Mouse (Mus musculus): ENCODE results near the gene Itgav.

- TF ChIP-seq POLR2A (IDR thresholded peaks at IDR 0.05; ENCODE audit: borderline replicate concordance, extremely low read depth, insufficient read depth, insufficient read length, poor library complexity, severe bottlenecking) (no peak), CTCF (IDR thresholded peaks at IDR 0.05; ENCODE audit: borderline replicate concordance, extremely low read depth, insufficient read depth, insufficient read length) (no peak)
Observed at GRCm38 (mm10) chr2:83684691-83685090, 39.5 kb upstream of the Itgav start.

Data from brain, embryonic 14.5 days (tissue).